Mouse (Mus musculus) forebrain, postnatal 0 days (tissue): Measurements from ENCODE around the gene Fibin. TPM values are rescaled to one million over a fixed set of nuclear protein-coding genes. Genes with fewer than 3 reads are reported as not detected.

Experiments used
- ATAC-seq: fragments of 200-750 bp; cut with Nextera tagmentation; 2 replicates; pipeline ENCODE4 v1.8.0; 2017; ENCODE audit warnings: mild to moderate bottlenecking, moderate library complexity
- DNase-seq: peaks from one replicate; pipeline ENCODE4 v3.0.0-alpha.2; 2015
- H3K27ac ChIP-seq: fragments of 300-500 bp; sonication (generic); 2 replicates; pipeline ENCODE4 v1.5.1; 2014; ENCODE audit warnings: low read depth, mild to moderate bottlenecking, antibody characterized with exemption, low read length, moderate library complexity, mixed read lengths
- H3K27me3 ChIP-seq: fragments of 300-500 bp; sonication (generic); 2 replicates; pipeline ENCODE4 v1.6.1; 2014; ENCODE audit warnings: mild to moderate bottlenecking, low read length, mixed read lengths; ENCODE audit not compliant: insufficient read depth
- H3K36me3 ChIP-seq: fragments of 300-500 bp; sonication (generic); 2 replicates; pipeline ENCODE4 v1.6.1; 2014; ENCODE audit warnings: mild to moderate bottlenecking, moderate library complexity; ENCODE audit not compliant: insufficient read depth
- H3K4me1 ChIP-seq: fragments of 300-500 bp; sonication (generic); 2 replicates; pipeline ENCODE4 v1.6.1; 2014; ENCODE audit warnings: antibody characterized with exemption; ENCODE audit not compliant: insufficient read depth
- H3K4me2 ChIP-seq: fragments of 300-500 bp; sonication (generic); 2 replicates; pipeline ENCODE4 v1.6.1; 2014; ENCODE audit warnings: low read depth, mild to moderate bottlenecking, moderate library complexity
- H3K4me3 ChIP-seq: fragments of 300-500 bp; sonication (generic); 2 replicates; pipeline ENCODE4 v1.5.1; 2014; ENCODE audit warnings: low read depth, low read length, mixed read lengths
- H3K9ac ChIP-seq: fragments of 300-500 bp; sonication (generic); 2 replicates; pipeline ENCODE4 v1.6.1; 2014; ENCODE audit warnings: mild to moderate bottlenecking
- H3K9me3 ChIP-seq: fragments of 300-500 bp; sonication (generic); 2 replicates; pipeline ENCODE4 v1.6.1; 2016; ENCODE audit warnings: low read length
- CTCF ChIP-seq: sonication (generic); IDR thresholded peaks from 2 replicates; pipeline ENCODE4 v1.5.1; 2016; ENCODE audit warnings: antibody characterized with exemption, control low read depth, low read depth
- WGBS: fragments of 180-500 bp; shearing (Covaris S2); extraction: QIAGEN DNeasy Blood & Tissue Kit; methylation state at CpG from one replicate; pipeline ENCODE4 v1.1.7; 2014; 5-methylcytosine and 5-hydroxymethylcytosine counted together
- polyA plus RNA-seq: library from polyadenylated mRNA; unstranded; fragments of >200 nt; fragmentation: Nextera tagmentation; extraction: Ambion mirVana; gene quantifications from 2 replicates; pipeline ENCODE4 v1.2.1, GENCODE M21; 2015
- total RNA-seq: library from RNA; depleted of rRNA; stranded (reverse); fragments of >200 nt; gene quantifications from 2 replicates; pipeline ENCODE4 v1.2.3, GENCODE M21; 2014; rRNA removed

Fibin gene
- total and polyA plus RNA-seq, 2 experiments from 2014 or later, result 3.6 to 8.9 TPM

DNA sequence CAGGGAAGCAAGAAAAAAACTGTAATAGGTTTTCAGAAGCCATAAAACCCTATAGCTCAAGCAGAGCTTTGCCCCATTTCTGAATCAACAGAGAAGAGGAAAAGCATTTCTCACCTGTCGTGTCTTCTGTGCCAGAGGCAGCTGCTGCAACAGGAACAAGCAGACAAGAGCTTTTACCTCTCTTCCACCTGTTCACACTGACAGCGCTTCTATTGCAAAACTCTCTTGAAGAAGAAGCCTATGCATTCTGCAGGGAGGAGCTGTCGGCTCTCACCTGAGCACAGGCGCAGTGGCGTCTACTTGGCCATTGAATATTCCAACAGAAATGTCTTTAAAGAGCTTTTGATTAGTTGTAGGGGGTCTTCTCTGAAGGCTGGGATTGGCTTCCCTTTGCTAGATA, 48.9 kb downstream of the Fibin start:
- Histone ChIP-seq H3K4me1 (no peaks in the 10 kb centered on the region), H3K4me3 (no peak overlapping the region), H3K4me2 (no peak overlapping the region), H3K27me3 (no peaks in the 10 kb centered on the region), H3K9ac (no peak overlapping the region), H3K9me3 (no peaks in the 10 kb centered on the region), H3K36me3 (no peaks in the 10 kb centered on the region), H3K27ac (no peak overlapping the region)
- DNase-seq (no peak), ATAC-seq (no peak)
- 88% methylated on average over 5 of the region's 5 CpGs for WGBS
- no peak for TF ChIP-seq CTCF

- no peak for ATAC-seq
- no peak for TF ChIP-seq CTCF
- Histone ChIP-seq H3K4me2 (no peak overlapping the region), H3K4me1 (no peaks in the 10 kb centered on the region), H3K36me3 (no peaks in the 10 kb centered on the region), H3K9ac (no peak overlapping the region), H3K4me3 (no peak overlapping the region), H3K27ac (no peak overlapping the region), H3K9me3 (no peaks in the 10 kb centered on the region), H3K27me3 (no peaks in the 10 kb centered on the region)
- no peak for DNase-seq
- WGBS, result 48% methylated on average over 2 of the region's 2 CpGs
Observed at GRCm38 (mm10) chr2:110313305-110313824, 49.6 kb downstream of the Fibin start.

Other genes with a start within 250 kb of the Fibin start
- gene Bbox1, start 48.6 kb downstream of the Fibin start, total RNA-seq, result 1.3 and 1.5 TPM in 2 replicates
- 1.2 and 2.2 TPM in 2 replicates for gene Bbox1, start 48.6 kb downstream of the Fibin start, polyA plus RNA-seq
- gene Slc5a12, start 234.1 kb upstream of the Fibin start, total RNA-seq, result 0.05 TPM in 1 of 2 replicates, not detected in the other
- gene Slc5a12, start 234.1 kb upstream of the Fibin start, polyA plus RNA-seq, result not detected in 2 replicates